Mouse (Mus musculus) 416B (cell line): ENCODE data around the gene Proser2.
"Not testable (repeated sequence)": the region's sequence is repeated elsewhere in the genome, so short reads cannot be mapped to it uniquely, and the experiment has no call there.

Experiments
- DNase-seq: peaks from one replicate; pipeline ENCODE4 v3.0.0; 2011; ENCODE audit warnings: low read depth

Proser2 gene

DNA sequence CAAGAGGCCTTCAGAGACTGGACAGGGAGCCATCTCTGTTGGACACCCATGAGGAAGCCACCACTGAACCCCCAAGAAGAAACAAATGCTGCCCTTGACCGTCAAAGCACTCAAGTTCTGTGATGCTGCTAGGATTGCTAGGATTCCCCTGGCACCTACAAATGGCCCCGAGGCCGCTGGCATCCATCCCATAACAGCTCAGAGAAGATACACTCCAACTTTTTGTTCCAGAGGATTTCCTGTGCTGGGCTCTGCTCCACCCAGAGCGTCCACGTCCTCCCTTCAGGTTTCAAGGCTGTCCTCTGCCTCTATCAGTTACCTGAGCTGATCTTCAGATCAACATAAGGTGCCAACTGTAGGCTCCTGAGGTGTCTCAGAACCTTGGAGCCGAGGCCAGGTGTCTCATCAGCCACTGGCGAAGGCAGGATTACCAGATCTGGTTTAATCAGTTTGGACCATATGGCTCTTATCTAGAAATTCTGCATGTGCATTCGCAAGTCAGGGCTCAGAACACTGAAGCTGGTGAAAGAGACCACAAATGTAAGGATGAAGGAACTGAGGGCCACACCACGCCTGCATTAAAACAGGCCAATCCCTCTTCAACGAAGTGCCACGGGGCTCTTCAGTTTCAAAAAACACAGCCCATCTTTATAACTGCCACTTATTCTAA, 1.7 kb downstream of the Proser2 start:
- DNase-seq: no peak

DNA sequence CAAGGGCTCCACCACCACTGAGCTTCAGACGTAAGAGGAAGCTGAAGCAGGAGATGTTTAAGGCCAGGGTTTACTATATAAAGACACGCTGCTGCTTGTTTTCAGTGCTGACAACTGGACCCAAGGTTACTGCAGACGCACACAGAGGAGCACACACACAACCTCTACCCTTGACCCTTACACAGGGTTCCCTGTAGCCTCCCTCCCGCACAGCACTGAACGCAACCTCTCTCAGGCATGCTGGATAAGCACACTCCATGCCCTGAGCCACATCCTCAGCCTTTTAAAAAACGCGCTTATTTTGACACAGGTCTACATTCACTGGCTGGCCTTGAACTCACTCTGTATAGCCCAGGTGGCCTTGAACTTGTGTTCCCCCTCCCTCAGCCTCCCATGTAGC, 7.0 kb downstream of the Proser2 start:
- no peak for DNase-seq

DNA sequence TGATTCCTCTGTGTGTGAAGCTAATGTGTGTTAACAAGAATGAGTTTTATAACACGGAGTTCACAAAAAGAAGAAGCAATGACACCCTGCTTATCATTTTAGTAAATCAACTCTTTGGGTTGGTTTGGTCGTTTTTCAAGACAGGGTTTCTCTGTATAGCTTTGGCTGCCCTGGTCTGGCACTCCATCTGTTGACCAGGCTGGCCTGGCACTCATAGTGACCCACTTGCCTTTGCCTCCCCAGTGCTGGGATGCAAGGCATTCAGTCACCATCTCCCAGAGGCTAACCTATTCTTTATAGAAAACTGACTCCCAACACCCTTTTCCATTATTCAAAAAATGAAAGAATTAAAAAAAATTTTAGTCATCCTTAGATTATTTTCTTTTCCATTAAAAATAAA, 8.9 kb downstream of the Proser2 start:
- no peak for DNase-seq

DNA sequence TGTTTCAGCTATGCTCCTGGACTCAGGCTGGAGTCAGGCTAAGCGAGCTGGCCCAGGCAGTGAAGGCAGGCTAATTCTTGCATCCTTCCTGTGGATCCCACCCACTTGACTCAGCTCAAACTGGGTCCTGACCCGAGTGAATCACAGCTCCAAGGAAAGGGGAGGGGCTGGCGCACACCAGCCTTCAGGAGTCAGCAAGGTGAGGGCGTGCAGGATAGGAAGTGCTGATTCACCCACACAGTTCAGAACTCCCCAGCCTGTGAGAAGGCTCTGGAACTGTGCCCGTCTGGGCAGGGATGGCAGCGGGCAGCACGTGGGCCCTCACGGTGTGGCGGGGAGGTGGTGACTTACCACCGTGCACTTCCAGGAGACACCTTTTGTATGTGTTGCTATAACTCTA, 11.8 kb downstream of the Proser2 start:
- DNase-seq: peak; percentile 63

DNA sequence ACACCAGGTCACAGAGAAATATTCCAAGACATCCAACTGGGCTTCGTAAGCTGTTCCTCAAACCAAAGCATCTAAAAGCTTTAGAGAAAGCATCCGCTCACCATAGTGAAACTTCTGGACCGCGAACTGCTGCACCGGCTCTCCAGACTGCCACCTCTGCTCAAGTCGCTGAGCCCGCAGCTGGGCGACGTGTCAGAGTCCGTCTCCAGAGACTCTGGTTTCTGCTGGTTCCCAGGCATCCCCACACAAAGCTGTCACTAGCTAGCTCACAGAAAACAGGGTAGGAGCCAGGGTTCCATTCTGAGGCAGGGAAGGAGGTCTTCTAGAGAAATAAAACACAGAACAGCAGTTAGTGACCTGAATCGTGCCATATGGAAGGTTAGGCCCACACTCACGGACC, 16.2 kb downstream of the Proser2 start:
- DNase-seq: no peak

DNA sequence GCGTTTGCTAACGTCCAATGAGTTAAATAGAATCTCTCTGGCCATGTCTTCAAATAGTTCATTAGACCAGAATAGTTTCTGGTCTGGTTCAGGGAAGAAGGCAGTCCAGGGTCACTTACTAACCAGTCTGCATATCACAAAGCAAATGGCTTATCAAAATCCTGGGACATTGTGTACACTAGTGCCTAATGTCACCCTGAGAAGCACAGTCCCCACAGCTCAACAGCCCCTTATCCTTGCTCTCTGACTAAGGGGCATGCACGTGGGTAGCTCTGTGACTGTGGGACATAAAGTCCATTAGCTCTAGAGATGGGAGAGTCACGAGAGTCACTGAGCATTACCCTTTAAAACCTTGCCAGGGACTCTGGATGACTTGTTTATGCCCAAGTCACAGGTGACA, 17.4 kb downstream of the Proser2 start:
- no peak for DNase-seq

DNA sequence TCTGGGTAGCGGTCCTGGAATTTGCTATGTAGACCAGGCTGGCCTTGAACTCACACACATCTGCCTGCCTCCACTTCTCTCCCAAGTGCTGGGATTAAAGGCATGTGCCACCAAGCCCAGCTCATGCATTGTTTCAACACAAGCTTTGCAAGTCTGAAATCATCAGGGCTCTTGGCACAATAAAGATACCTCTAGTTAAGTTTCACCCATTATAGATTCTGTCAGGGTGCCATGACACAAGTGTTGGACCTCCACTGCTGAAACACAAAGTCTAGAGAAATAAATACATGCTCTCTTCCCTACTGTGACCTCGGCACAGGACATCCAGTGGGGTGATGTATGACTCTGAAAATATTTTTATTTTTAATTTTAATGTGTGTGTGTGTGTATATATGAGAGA, 24.6 kb downstream of the Proser2 start:
- DNase-seq: no peak

DNA sequence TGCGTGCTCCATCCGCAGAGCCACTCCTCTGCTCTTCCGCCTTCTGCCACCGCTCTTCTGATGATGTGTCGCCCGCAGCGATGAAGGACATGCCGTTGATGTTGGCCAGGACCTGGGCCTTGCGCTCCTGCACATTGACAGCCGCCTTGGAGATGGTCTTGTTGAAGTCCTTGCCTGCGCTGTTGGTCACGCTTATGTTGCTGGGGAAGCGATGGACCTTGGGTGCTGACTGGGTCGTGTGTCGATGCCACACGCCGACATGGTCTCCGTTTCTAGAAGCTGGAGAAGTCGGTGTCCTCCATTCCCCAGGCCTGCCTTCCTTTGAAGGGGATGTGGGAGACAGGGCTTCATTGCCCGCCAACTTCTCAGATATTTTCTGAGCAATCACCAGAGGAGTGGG, 29.3 kb downstream of the Proser2 start:
- DNase-seq: no peak

DNA sequence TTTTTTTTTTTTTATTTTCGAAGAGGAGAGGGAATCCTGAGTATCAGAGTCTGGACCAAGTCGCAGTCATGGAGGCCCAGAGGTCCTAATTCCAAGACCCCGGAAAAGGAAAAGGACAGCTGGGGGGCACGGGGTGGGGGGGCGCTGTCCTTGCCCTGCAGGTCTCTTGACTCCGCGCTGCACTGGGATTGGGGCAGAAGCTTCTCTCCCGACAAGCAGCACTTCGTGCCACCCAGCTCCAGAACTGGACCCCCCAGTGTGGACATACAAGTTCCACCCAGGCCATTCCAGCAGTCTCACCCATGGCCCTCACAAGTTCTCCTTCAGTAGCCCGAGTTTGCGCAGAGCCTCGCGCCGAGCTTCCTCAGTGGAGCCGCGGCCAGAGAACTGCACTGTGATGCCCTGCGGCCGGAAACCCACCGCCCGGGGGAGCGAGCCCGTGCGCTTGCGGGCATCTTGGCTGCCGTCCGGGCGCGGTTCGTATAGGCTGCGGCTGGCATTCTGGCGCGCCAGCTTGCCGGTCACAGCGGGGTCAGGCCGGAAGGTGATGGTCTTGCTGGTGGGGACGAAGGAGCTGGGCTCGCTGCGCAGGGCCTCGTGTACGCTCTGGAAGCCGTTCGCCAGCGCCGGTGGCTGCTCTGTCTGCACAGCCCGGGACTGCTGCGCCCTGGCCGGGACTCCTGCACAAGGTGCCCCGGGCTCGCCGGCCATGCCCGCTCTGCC, 29.8 kb downstream of the Proser2 start:
- no peak for DNase-seq

DNA sequence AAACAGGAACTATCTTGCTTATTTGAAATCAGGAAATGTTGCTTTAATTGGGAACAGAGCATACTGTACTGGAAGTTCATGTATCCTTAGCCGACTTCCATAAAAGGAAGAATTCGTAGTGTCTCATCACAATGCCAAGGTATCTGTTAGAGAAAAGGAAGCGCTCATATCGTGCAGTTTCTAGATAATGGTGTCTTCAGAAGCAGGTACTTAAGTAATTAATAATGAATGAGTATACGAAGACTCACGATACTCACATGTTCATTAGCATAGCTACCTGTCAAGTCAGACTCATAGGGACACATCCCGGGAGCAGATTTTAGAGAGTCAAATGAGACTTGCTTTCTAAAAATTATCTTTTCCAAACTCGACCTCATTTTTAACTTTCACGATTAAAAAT, 30.6 kb downstream of the Proser2 start:
- no peak for DNase-seq

DNA sequence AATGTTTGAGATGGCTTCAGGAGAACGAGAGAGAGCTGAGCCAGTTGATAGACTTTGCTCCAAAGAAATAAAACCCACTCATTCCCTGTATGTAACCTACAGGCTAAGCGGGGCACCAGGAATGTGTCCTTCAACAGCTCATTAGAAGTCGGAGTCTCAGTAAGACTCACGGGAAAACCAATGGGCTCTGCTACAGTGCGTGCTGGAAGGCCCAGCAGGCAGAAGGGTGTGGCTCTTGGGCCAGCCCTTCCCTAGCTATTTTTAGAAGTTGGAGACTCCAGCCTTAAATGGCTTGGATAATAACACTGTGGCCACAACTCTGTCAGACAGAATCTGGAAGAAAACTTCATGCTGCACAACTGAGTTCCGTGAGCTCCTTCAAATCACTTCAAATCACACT, 31.1 kb downstream of the Proser2 start:
- no peak for DNase-seq

DNA sequence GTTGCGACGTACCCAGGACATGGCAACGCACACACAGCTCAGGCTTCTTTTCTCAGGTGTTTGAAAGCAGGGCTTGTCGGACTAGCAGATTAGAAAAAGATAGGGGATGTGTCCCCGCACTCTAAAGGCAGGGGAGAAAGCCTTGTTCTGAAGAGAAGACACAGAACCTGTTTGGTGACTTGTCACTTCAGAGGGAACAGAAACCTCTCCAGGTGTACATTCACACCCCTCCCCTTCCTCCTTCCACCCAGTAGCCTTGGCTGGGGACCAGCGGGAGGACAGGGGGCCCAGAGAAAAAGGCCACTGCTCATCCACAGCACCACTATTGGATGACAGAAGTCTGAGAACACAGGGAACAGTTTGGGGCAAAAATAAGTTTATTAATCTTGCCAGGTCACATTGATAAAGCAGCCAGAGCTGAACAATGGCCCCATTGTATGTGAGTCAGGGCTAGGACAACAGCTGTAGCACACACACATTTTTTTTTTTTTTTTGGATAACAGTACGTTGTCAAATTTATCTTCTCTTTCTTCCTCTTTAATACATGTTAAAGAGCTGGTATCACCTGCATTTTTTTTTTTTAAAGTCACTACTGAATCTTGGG, 32.8 kb downstream of the Proser2 start:
- DNase-seq: no peak

DNA sequence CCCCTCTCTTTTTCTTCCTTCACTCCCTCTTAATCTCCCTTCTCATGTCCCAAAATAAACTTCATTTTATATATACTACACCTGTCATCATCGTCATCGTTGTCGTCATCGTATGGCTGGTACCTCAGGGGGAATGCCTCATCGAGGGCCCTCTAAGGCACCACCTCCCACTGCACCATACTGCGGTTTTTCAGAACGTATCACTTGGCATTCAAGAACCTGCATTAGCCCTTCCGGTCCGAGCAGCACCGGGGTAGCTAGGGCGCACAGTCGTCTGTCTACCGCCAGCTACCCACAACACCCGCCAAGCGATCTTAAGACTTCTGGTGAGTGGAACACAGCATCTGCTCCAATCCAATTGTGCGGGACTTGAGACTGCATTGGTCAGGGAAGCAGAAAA, 40.1 kb downstream of the Proser2 start:
- DNase-seq: not testable (repeated sequence)

DNA sequence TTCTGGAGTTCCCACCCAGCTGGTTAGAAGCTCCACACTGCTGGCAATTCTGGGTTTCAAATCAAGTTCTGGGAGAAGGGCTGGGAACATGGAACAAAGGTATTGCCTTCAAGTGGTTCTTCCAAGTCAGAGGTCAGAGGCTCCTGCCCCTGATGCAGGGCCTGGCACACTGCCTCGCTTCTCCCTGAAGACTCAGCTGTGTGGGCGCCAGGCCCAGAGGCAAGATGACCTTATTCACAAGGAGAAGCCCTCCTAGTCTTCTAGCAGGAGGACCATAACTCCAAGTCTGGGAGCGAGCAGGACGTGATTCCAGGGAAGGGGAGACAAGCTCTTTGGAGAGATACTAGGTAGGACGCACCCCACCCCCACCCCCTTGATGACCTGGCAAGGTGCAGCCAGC, 42.9 kb downstream of the Proser2 start:
- DNase-seq: no peak

DNA sequence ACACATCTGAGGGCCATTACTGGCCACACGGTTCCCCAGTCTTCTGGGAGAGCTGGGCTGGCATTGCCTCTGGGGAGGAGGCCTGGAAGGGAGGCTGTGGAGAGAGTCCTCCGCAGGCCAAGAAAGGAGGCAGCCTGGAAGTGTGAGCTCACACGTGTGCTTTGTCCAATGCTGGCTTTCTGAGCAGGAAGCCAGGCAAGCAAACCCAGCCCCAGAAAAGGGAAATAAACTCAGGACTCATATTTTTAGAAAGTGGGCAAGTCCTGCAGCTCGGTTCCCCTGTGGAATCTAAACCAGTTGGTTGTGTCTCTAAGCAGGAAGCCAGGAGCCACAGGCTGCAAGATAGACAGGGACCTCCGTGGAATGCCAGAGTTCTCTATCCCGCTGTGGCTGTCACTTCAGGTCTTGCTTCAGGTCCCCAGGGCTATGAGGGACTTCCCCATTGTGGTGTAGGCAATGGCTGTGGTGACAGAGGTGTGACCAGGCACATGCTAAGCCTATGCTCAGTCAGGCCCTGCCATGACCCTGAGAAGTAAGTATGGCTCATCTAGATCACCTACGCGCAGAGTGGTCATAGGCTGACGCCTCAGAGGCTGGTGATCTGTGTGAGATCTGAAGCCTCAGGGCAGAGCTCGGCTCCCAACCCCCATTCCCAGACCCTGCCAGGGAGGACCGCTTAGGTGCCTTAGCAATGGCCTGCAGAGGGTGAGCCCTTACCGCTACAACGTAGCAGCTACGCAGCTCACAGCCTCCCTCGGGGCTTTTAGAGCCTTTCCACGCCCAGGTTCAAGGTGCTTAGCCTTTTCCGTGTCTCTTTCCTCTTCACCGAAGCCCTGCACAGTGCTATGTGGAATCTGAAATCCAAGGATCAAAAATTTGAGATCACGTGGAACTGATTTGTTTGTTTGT, 44.1 kb downstream of the Proser2 start:
- DNase-seq: peak; percentile 68

DNA sequence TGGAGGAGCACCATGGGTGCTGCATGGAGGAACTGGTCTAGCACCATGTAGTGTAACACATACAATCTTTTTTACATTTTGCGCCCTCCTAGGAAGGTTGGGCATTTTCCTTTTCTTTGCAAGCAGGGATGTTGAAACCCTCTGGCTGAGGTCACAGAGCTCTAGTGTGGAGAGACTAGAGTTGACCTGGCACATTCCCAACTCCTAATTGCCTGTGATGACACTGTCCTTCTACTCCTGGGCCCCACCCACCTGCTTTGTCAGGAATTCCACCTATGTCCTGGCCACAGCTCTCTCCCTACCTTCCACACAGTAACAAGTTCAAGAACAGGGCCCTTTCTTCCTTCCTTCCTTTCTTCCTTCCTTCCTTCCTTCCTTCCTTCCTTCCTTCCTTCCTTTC, 46.3 kb downstream of the Proser2 start:
- no peak for DNase-seq

DNA sequence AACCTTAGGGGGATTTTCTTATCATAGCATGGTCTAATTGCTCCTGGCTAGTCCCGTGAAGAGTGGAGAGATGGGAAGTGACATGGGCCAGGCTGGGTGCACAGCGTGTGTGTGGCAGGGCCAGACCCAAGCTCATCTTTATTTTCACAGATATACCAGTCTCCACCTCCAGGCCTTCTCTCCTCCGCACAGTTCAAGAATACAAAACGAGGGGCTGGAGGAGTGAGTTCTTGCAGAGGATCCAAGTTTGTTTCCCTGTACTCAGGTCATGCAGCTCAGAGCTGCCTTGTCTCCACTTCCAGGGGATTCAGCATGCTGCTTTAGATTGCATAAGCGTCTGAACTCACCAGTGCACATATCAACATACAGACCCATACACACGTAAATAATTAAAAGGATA, 47.4 kb downstream of the Proser2 start:
- no peak for DNase-seq

DNA sequence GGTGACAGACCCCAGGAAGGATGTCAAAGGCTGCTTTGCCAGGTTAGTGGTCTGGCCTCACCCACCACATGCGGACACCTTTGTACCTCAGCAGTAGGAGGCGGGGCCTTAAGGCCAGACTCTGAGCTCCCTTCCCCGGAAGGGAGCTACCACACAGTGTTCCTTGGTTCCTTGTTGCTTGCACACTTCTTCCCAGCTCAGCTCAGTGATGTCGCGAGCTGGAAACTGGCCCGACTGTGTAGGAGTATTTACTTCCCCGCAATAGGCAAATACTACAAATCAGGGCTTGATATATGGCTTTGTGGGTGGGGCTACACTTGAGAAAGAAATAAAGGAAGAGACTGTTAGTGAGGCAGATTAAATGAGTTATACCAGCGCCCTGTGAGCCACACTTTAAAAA, 48.9 kb downstream of the Proser2 start:
- no peak for DNase-seq

DNA sequence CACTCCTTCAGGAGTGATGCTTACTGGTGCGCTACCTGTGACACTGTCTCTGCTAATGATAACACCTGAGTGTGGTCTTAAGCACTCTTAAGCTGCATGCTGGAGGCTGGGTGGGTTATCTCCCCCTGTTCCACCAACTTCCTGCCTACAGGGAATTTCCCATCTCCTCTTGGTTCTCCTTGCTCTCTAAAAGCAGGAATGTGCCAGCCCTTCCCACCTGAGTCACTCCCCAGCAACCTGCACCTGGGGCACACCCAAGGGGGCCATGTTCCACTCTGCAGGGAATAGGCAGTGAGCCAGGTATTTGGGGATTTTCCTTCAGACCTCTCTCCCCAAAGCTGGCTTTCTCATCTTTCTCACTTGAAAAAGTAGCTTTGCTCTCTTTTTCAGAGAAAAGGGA, 50.0 kb downstream of the Proser2 start:
- DNase-seq: no peak

DNA sequence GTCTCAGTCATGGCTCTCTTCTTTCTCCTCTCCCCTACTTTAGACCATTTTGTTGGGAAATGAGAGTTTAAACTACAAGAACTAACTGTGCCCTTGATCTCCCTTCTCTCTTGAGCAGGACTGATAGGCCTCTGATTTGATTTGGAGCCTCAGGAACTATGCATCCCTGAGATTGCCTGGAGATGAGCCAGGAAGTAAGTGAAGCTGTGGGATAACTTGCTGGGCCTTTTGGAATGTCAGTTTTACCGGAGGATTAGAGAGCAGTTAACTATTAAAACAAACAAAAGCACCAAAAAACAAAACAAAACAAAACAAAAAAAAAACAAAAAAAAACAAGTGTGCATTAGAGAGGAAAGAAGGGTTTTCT, 54.5 kb downstream of the Proser2 start:
- DNase-seq: no peak

DNA sequence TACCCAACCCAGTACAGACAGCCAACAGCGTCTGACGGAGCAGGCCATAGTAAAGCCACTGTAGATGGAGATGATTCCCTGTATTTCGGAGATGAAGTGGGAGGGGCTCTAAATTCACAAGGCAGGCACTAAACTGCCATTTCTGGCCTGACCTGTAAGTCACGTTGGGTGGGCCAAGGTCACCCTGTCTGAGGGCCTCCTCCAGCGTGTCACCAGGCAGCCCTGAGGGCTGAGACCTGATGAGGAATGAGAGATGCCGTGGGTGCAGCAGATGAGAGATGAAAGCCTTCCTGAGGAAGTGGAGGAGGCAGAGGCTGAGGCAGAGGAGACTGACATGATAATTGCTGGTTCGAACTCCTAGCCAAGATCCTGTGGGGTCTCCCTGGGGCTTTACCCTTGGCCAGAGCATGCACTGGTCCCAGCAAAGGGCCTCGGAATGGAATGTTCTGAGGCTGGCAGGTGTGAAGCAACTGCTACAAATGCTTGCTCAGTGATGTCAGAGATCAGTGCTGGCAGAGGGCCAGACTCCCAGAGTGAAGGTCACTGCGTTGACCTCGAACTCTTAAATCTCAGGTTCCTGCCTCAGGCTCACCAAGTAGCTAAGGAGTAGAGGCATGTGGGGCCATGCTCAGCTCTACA, 55.0 kb downstream of the Proser2 start:
- no peak for DNase-seq

DNA sequence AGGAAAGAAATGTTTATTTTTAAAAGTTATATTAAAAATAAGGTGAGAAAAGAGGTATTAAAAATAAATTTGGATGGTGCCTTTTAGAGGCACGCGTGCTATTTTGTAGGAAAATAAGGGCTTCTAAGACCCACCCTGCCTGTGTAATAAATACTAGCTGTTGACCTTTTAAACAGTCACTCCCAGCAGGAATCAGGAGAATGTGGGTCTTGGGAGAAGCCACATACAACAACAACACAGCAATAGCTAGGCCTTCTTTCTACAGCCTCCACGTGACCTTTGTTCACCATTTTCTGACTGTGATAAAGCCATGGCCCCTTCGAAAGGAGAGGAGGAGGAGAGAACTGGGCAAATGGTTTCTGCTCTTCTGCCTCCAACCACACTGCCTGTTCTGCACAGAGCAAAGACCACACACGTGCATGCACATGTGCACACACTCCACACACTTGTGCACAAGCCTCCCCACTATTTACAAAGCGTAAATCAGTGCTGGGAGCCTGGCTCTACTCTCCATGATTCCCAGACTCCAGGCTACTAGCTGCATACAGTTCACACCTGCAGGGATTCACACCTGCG, 57.2 kb downstream of the Proser2 start:
- DNase-seq: no peak
